Mouse (Mus musculus) E14TG2a.4 (cell line): ENCODE data around the gene Tnfaip8l3.

Experiments used
- H3K27me3 ChIP-seq: 2 replicates; pipeline ENCODE4 v1.6.1; 2014; ENCODE audit warnings: low read length, control low read depth; ENCODE audit not compliant: insufficient read depth
- H3K36me3 ChIP-seq: 2 replicates; pipeline ENCODE4 v1.6.1; 2014; ENCODE audit warnings: low read length, control low read depth; ENCODE audit not compliant: insufficient read depth
- H3K4me1 ChIP-seq: replicated peaks from 2 replicates; pipeline ENCODE4 v1.6.1; 2014; ENCODE audit warnings: low read depth, low read length, control low read depth
- H3K4me3 ChIP-seq: replicated peaks from 2 replicates; pipeline ENCODE4 v1.5.1; 2014; ENCODE audit warnings: mild to moderate bottlenecking, low read length
- H3K9me3 ChIP-seq: 2 replicates; pipeline ENCODE4 v1.6.1; 2014; ENCODE audit warnings: low read length, control low read depth
- CTCF ChIP-seq: conservative IDR thresholded peaks from 2 replicates; pipeline ENCODE4 v1.5.1; 2014; ENCODE audit warnings: low read length
- NANOG ChIP-seq: IDR thresholded peaks from 2 replicates; pipeline ENCODE4 v1.6.1; 2014; ENCODE audit warnings: borderline replicate concordance, low read length, mixed read lengths
- POU5F1 ChIP-seq: IDR thresholded peaks from 2 replicates; pipeline ENCODE4 v1.6.1; 2014; ENCODE audit warnings: low read length, borderline replicate concordance

Tnfaip8l3 gene

DNA sequence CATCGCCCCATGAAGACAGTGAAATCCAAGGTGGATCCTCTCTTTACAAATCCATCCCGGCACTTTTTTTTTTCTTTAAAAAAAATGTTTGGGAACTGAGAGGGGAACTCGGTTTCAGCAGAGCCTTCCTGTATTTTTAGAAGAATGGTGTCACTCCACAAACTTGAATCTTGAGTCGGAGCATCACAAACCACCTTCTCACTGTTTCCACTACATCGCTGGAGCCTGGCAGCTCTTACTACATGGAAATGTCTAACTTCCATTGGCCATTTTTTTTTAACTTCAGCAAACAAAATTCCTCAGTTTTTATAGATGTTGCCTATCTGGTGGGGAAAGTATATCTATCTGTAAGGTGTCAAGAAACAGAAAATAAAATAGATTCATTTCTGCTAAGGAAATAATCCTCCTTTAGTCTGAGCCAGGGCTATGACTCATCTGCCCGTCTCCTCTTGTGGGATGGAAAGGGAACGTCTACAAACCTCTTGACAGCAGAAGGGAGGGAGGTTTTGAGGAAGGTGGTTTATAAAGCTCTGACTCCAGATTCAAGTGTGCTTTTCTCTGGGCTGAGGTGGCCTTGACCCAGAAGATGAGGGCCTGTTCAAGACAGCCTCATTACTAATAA is 3.4 kb upstream of the Tnfaip8l3 start:
- TF ChIP-seq POU5F1 (no peak), NANOG (no peak), CTCF (no peak)
- Histone ChIP-seq H3K9me3 (no peaks in the 10 kb centered on the region), H3K27me3 (peaks cover 33% of the 10 kb centered on the region), H3K36me3 (no peaks in the 10 kb centered on the region), H3K4me3 (no peak overlapping the region), H3K4me1 (peaks cover 15% of the 10 kb centered on the region)

DNA sequence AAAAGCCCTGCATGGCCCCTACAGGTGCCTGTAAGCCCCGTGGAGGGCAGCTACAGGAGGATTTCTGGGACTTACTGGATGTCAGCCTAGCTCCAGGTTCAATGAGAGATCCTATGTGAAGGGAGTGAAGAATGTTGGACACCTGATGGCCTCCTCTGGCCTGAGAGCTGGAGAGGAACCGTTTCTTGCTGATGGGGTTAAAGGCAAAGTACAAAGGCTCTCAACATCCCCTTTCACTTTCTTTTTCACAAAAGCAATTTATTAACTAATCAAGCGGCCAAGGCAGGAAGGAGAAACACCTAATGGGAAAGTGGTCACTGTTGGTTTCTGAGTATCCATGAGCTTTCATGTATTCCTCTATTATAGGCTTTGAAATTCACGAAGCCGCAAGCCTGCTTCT is 1.0 kb upstream of the Tnfaip8l3 start:
- peak overlapping the region; percentile 82 for H3K4me3 ChIP-seq
- H3K4me1 ChIP-seq, result peaks cover 15% of the 10 kb centered on the region
- H3K27me3 ChIP-seq, result peaks cover 53% of the 10 kb centered on the region
- no peak for TF ChIP-seq POU5F1
- TF ChIP-seq CTCF, result no peak
- TF ChIP-seq NANOG, result no peak
- H3K9me3 ChIP-seq, result no peaks in the 10 kb centered on the region
- no peaks in the 10 kb centered on the region for H3K36me3 ChIP-seq

DNA sequence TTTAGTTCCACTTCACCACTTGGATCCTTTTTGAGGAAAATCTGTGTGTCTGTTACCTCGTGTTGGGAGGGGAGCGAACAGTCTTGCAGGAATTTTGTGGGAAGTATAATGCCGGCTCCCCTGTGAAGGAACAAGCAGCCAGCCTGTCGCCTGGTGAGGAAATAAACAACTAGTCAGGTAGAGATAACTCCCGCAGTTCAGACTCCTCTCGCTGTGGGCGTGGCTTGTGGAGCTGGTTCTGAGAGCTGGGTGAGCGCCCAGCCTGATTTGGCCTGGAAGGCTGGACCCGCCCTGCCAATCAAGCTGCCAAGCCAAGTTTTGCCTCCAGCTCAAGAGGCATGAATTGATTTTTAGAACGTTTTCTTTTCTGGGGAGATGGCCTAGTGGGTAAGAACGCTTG is 589 bp upstream of the Tnfaip8l3 start:
- peaks cover 15% of the 10 kb centered on the region for H3K4me1 ChIP-seq
- H3K4me3 ChIP-seq, result peak overlapping the region; percentile 82
- TF ChIP-seq NANOG, result no peak
- no peak for TF ChIP-seq CTCF
- no peak for TF ChIP-seq POU5F1
- no peaks in the 10 kb centered on the region for H3K36me3 ChIP-seq
- no peaks in the 10 kb centered on the region for H3K9me3 ChIP-seq
- peaks cover 56% of the 10 kb centered on the region for H3K27me3 ChIP-seq

DNA sequence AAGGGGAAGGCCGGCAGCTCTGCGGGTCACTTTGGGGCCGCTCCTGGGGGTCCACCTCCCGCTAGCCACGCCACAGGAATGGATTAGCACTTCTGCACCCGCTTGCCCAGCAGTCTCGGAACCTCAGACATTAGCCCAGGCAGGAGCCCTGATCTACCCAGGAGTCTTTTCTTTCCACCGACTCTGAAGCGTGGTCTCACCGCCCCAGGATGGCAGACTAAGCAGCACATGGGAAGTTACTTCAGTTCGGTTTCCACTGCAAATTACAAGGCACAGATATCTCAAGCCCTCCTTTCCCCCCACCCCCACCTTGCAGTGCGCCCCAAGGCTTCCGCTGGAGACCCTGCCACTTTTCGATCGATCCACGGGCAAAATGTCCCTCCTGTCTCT is 551 bp downstream of the Tnfaip8l3 start:
- Histone ChIP-seq H3K36me3 (no peaks in the 10 kb centered on the region), H3K27me3 (peaks cover 56% of the 10 kb centered on the region), H3K4me1 (peaks cover 15% of the 10 kb centered on the region), H3K9me3 (no peaks in the 10 kb centered on the region), H3K4me3 (peak overlapping the region; percentile 82)
- no peak for TF ChIP-seq POU5F1
- no peak for TF ChIP-seq CTCF
- TF ChIP-seq NANOG, result no peak

DNA sequence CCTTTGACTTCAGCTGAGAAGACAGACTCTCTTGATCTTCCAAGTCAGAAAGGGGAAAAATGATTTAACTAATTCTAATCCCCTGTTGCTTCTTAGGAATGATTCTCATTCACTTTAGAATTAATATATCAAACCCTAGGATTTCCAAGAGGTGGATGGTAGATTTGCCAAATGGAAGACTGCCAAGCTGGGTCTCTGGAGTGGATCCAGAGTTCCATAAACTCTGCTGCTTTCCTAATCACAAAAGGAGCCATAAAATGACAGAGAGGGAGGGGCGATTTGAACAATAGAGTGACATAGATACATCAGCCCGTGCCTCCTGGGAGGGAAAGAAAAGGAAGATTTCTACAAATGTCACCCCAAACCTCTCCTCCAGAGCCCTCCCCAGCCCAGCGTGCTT is 3.4 kb downstream of the Tnfaip8l3 start:
- H3K4me3 ChIP-seq, result no peak overlapping the region
- peaks cover 15% of the 10 kb centered on the region for H3K4me1 ChIP-seq
- peaks cover 53% of the 10 kb centered on the region for H3K27me3 ChIP-seq
- H3K9me3 ChIP-seq, result no peaks in the 10 kb centered on the region
- no peaks in the 10 kb centered on the region for H3K36me3 ChIP-seq
- TF ChIP-seq CTCF (no peak), NANOG (no peak), POU5F1 (no peak)

DNA sequence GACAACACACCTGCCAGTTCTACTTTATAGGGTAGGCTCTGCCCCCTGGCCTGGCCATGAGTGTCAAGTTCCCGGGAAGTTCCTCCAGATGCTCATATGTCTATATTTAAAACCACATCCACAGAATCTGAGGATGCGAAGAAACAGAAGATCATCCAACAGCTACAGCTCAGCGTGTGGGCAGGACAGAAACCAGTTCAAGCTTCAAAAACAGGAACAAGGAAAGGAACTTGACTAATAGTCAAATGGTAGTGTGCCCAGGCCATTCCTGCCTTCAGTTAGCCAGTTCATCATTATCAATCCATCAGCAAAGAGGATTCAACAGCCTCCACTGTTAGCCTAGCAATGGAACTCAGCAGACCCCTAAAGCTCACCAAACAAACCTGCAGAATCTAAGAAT is 4.5 kb downstream of the Tnfaip8l3 start:
- peaks cover 42% of the 10 kb centered on the region for H3K27me3 ChIP-seq
- no peaks in the 10 kb centered on the region for H3K36me3 ChIP-seq
- TF ChIP-seq NANOG (no peak), CTCF (no peak), POU5F1 (no peak)
- H3K9me3 ChIP-seq, result no peaks in the 10 kb centered on the region
- peaks cover 8% of the 10 kb centered on the region for H3K4me1 ChIP-seq
- no peak overlapping the region for H3K4me3 ChIP-seq

DNA sequence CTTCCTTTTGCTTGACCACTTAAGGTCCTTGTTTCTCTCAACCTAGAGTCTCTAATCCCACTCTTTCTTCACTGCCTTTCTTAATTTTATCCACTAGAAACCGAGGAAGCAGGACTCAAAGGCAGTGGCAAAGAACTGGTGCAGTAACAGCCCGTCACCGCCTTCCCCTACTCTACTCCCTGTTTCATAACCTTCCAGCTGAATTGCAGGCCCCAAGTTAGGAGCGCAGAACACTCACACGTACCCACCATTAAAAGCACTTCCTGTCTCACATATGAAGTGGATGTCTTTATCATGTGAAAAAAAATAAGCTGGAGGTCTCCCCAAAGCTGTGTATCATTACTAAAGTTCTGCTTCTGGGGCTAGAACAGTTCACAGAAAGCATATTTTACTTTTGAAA is 6.5 kb downstream of the Tnfaip8l3 start:
- H3K9me3 ChIP-seq, result no peaks in the 10 kb centered on the region
- TF ChIP-seq NANOG (no peak), POU5F1 (no peak), CTCF (no peak)
- no peaks in the 10 kb centered on the region for H3K4me1 ChIP-seq
- H3K36me3 ChIP-seq, result no peaks in the 10 kb centered on the region
- no peak overlapping the region for H3K4me3 ChIP-seq
- peaks cover 26% of the 10 kb centered on the region for H3K27me3 ChIP-seq

DNA sequence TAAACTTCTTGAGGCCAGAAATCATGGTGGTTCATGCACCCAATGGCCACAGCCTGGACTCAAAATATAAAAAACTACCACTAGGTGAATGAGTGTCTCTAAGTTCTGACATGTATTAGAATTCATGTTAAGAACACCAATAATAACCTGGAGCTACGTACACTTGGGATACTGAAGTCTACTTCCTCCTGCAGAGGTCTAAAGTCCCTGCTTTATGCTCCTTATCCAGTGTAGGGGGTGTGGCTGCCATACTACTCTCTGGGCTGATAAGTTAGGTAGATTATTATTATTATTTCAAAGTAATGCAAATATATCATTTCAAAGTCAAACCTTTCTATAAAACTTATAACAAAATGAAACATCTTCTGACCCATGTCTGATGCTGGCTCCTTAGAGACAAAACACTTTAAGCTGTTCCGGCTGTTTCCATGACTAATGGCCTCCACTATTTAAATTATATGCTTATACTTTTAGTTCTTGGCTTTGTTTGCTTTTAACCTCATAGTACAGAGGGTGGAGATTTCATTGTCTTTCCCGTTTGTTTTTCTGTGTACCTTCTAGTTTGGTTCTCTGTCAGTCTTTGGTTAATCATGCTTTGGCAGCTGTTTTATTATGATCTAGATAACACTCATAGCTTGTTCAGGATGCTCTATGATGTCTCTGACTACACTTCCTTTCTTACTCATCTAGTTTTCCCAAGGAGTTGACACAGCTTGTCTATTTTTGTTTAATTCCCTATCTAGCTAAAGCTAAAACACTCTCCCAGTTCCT is 16.7 kb downstream of the Tnfaip8l3 start:
- Histone ChIP-seq H3K9me3 (peaks cover 10% of the 10 kb centered on the region), H3K4me3 (no peak overlapping the region), H3K27me3 (no peaks in the 10 kb centered on the region), H3K4me1 (no peaks in the 10 kb centered on the region), H3K36me3 (no peaks in the 10 kb centered on the region)
- TF ChIP-seq NANOG (no peak), POU5F1 (no peak), CTCF (no peak)

DNA sequence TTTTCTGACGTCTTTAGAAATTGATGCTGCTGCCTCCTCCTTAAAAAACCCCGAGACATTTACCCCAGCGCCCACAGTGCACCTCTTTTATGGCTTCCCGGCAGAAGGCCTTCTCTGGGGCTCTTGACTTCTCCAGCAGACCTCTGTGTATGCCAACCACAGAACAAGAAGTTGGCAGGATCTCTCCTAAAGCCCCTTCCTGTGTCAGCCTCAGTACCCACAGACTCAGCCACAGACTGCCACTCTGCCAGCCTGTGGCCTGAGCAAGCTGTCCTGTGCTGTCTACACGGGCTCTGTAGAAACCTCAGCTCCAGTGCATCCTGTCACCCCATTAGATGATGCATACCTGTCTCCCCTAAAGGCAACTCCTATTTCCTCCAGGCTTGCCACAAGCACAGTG is 19.2 kb downstream of the Tnfaip8l3 start:
- Histone ChIP-seq H3K4me1 (no peaks in the 10 kb centered on the region), H3K36me3 (no peaks in the 10 kb centered on the region), H3K27me3 (no peaks in the 10 kb centered on the region), H3K9me3 (peaks cover 10% of the 10 kb centered on the region), H3K4me3 (no peak overlapping the region)
- TF ChIP-seq NANOG (no peak), CTCF (no peak), POU5F1 (no peak)
